Mouse (Mus musculus) olfactory bulb, adult 2 months (tissue): ENCODE measurements around the gene Vav1.

Source experiments
- CTCF ChIP-seq: fragments of 200-500 bp; IDR thresholded peaks from 2 replicates; pipeline ENCODE4 v1.5.1; 2012; ENCODE audit warnings: low read depth, mild to moderate bottlenecking, low read length, moderate library complexity; ENCODE audit not compliant: insufficient read depth
- POLR2A ChIP-seq: fragments of 200-500 bp; IDR thresholded peaks from 2 replicates; pipeline ENCODE4 v1.6.1; 2012; ENCODE audit warnings: mild to moderate bottlenecking, low read depth, low read length, moderate library complexity; ENCODE audit not compliant: insufficient read depth

GRCm38 (mm10) chr17:57290001-57290670 is 11.2 kb downstream of the Vav1 start:
- TF ChIP-seq CTCF (no peak), POLR2A (no peak)
